Mouse (Mus musculus): ENCODE data around the gene Slc12a4.

DNA sequence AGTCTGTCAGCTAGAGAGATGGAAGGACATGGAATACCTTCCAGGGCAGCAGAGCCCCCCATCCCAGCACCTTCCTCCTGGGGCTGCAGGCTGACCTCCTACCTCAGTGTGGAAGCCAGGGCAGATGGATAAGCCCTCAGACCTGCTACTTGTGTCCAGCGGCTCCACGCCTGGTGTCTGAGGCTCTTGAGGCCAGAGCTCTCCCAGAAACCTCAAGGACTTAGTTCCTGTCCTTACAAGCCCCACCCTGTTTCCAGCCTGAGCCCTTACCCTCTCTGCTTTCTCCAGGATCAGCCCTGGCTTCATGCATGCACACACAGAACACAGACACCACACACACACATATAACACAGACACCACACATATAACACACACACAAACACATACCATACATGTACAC, 25.6 kb upstream of the Slc12a4 start:
- TF ChIP-seq CTCF (IDR thresholded peaks at IDR 0.05; ENCODE audit: insufficient read depth, low read depth, low read length), result no peak
- TF ChIP-seq POLR2A (IDR thresholded peaks at IDR 0.05; ENCODE audit: insufficient read depth, low read depth, low read length), result no peak
